Mouse (Mus musculus) spleen, adult 2 months (tissue): Measurements from ENCODE around the gene Pomp.

Experiments
- CTCF ChIP-seq: fragments of 200-500 bp; IDR thresholded peaks from 2 replicates; pipeline ENCODE4 v1.5.1; 2011; ENCODE audit warnings: mild to moderate bottlenecking, inconsistent platforms; ENCODE audit not compliant: insufficient read depth, insufficient read length, insufficient replicate concordance; ENCODE audit errors: extremely low read depth
- POLR2A ChIP-seq: fragments of 200-500 bp; IDR thresholded peaks from 2 replicates; pipeline ENCODE4 v1.6.1; 2011; ENCODE audit warnings: low read depth, low read length, inconsistent platforms

- no peak for TF ChIP-seq CTCF
- no peak for TF ChIP-seq POLR2A
Measured at GRCm38 (mm10) chr5:147870296-147870695, 10.0 kb downstream of the Pomp start.
